Mouse (Mus musculus) CD4-positive naive resting alpha-beta T cell, adult 57 days (primary cell): ENCODE measurements around the gene Chrna5. TPM values are rescaled to one million over a fixed set of nuclear protein-coding genes. Genes with fewer than 3 reads are reported as not detected.

Source experiments
- total RNA-seq: library from RNA; stranded (reverse); gene quantifications from one replicate; pipeline ENCODE4 v1.2.4, GENCODE M21; 2023

Chrna5 gene
- total RNA-seq = not detected

GRCm38 (mm10) chr9:54980674-54981073 lies at the start of gene Chrna5:
Gene Chrna5, plus strand, starts transcription at chr9:54980880.

GRCm38 (mm10) chr9:54950575-54951321 lies 29.9 kb upstream of the Chrna5 start, which contains the start of the genes Psma4 and AY074887:
Gene Psma4, plus strand, starts transcription at chr9:54950790.
Gene AY074887, minus strand, starts transcription at chr9:54950998.

GRCm38 (mm10) chr9:55026275-55026663 lies 45.6 kb downstream of the Chrna5 start, which contains the start of gene Chrna3:
Gene Chrna3, minus strand, starts transcription at chr9:55026562.

GRCm38 (mm10) chr9:55048211-55048880 lies 67.7 kb downstream of the Chrna5 start, which contains the start of gene Chrnb4:
Gene Chrnb4, minus strand, starts transcription at chr9:55048779.

Other genes starting within 250 kb of the Chrna5 start
- gene Wdr61, start 246.4 kb upstream of the Chrna5 start, total RNA-seq = 46.5 TPM
- not detected for gene Crabp1, start 216.1 kb upstream of the Chrna5 start, total RNA-seq
- gene Ireb2, start 117.1 kb upstream of the Chrna5 start, total RNA-seq = 36.5 TPM
- gene Hykk, start 63.6 kb upstream of the Chrna5 start, total RNA-seq = 1.5 TPM
- gene Psma4, start 30.1 kb upstream of the Chrna5 start, total RNA-seq = 102 TPM
- gene AY074887, start 29.9 kb upstream of the Chrna5 start, total RNA-seq = not detected
- not detected for gene Chrna3, start 45.7 kb downstream of the Chrna5 start, total RNA-seq
- 0.15 TPM for gene Chrnb4, start 67.9 kb downstream of the Chrna5 start, total RNA-seq
- 31.7 TPM for gene Ube2q2, start 168.0 kb downstream of the Chrna5 start, total RNA-seq
- gene Fbxo22, start 228.0 kb downstream of the Chrna5 start, total RNA-seq = 36.4 TPM